Comparison of ENCODE assay signal across 17 mouse cellular contexts in the genomic region with DNA sequence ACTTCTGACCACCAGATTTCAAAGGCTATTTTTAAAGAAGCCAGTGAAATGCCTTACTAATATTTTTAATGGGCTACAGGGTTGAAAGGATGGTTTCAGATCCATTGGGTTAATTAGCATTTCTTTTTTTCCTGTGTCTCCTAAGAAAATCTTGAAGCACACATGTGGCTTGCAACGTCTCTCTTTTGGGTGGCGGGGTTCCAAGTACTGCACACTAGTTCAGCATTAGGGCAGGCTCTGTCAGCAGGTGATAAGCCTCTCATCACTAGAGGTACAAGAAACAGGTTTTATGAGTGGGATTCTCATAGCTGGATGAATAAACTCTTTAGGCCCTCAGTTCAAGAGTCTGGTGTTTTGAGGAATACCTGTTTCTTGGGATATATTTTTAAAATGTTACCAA.
A peak's percentile ranks its signal among the peaks of the same experiment; 100 is the strongest.
DNase-seq lines count a peak whose midpoint lies in the region; ATAC-seq lines count a peak whose summit lies in the region.
"Had no signal": no experiment of that assay in that cellular context is flagged by ENCODE, and none has a peak within 500 bp of the region (broad histone marks: within the 10 kb centered on the region; RNA-seq: fewer than 3 reads in every experiment).

No protein-coding gene starts in this region.

- H3K4me2 ChIP-seq in heart, embryonic 12.5 days, result no peak overlapping the region
- H3K4me2 ChIP-seq in liver, embryonic 13.5 days, result peak overlapping the region; percentile 19
- H3K4me2 ChIP-seq in midbrain, embryonic 13.5 days (replicated peaks), result no peak overlapping the region
- H3K4me2 ChIP-seq: embryonic facial prominence, embryonic 15.5 days; hindbrain, embryonic 15.5 days; intestine, embryonic 15.5 days had no signal

- WGBS in heart, embryonic 12.5 days, result 10% methylated on average over 2 of the region's 2 CpGs
- 16% methylated on average over 2 of the region's 2 CpGs for WGBS in liver, embryonic 13.5 days (ENCODE audit: insufficient replicate concordance)
- WGBS in midbrain, embryonic 13.5 days, result 77% methylated on average over 2 of the region's 2 CpGs

- H3K4me3 ChIP-seq in heart, embryonic 12.5 days, result no peak overlapping the region
- no peak overlapping the region for H3K4me3 ChIP-seq in liver, embryonic 13.5 days (replicated peaks)
- H3K4me3 ChIP-seq in midbrain, embryonic 13.5 days (replicated peaks), result no peak overlapping the region
- H3K4me3 ChIP-seq: embryonic facial prominence, embryonic 15.5 days; hindbrain, embryonic 15.5 days; intestine, embryonic 15.5 days had no signal

- ATAC-seq in heart, embryonic 12.5 days (ENCODE audit: insufficient number of reproducible peaks, low FRiP score), result peak; percentile 36; the same call in 1 of the 2 replicates
- ATAC-seq in liver, embryonic 13.5 days (ENCODE audit: low read depth), result peak; percentile 81
- no peak for ATAC-seq in midbrain, embryonic 13.5 days
- ATAC-seq: activated CD4-positive, CD25-positive, alpha-beta regulatory T cell, adult 4 months; intestine, embryonic 15.5 days had no signal

- peaks cover 54% of the 10 kb centered on the region for H3K4me1 ChIP-seq in heart, embryonic 12.5 days (replicated peaks)
- peaks cover 75% of the 10 kb centered on the region for H3K4me1 ChIP-seq in liver, embryonic 13.5 days (replicated peaks)
- H3K4me1 ChIP-seq in midbrain, embryonic 13.5 days (replicated peaks), result peaks cover 23% of the 10 kb centered on the region

- H3K9me3 ChIP-seq in heart, embryonic 12.5 days (replicated peaks), result no peaks in the 10 kb centered on the region
- H3K9me3 ChIP-seq in liver, embryonic 13.5 days (replicated peaks), result no peaks in the 10 kb centered on the region
- no peaks in the 10 kb centered on the region for H3K9me3 ChIP-seq in midbrain, embryonic 13.5 days
- H3K9me3 ChIP-seq: embryonic facial prominence, embryonic 15.5 days; hindbrain, embryonic 15.5 days; intestine, embryonic 15.5 days had no signal

- H3K27ac ChIP-seq in heart, embryonic 12.5 days (ENCODE audit: poor library complexity, severe bottlenecking), result peak overlapping the region; percentile 67; the same call in 1 of the 2 replicates
- H3K27ac ChIP-seq in liver, embryonic 13.5 days, result peak overlapping the region; percentile 86
- H3K27ac ChIP-seq in midbrain, embryonic 13.5 days, result no peak overlapping the region
- H3K27ac ChIP-seq: embryonic facial prominence, embryonic 15.5 days; hindbrain, embryonic 15.5 days; intestine, embryonic 15.5 days had no signal

- no peak overlapping the region for H3K9ac ChIP-seq in heart, embryonic 12.5 days
- H3K9ac ChIP-seq in liver, embryonic 13.5 days, result peak overlapping the region; percentile 66
- H3K9ac ChIP-seq in midbrain, embryonic 13.5 days (replicated peaks), result no peak overlapping the region
- H3K9ac ChIP-seq: embryonic facial prominence, embryonic 15.5 days; hindbrain, embryonic 15.5 days; intestine, embryonic 15.5 days had no signal

- peak; percentile 28 to 45 for DNase-seq in spleen, postnatal 36 days (ENCODE audit: low spot score in 2 of 2)
- no peak for DNase-seq in spleen, adult 12 weeks (ENCODE audit: low spot score)
- peak; percentile 68 for DNase-seq in liver, embryonic 13.5 days
- no peak for DNase-seq in kidney, postnatal 25 days
- DNase-seq in thymus, postnatal 14 days, result no peak
- DNase-seq: adrenal gland, postnatal 10 days; cerebellum, adult 18-20 months; cerebellum, postnatal 36 days; lung, adult 2 months; right cerebral cortex, postnatal 4 days; thymus, postnatal 25 days had no signal

- H3K27me3 ChIP-seq in heart, embryonic 12.5 days (replicated peaks), result no peaks in the 10 kb centered on the region
- H3K27me3 ChIP-seq in liver, embryonic 13.5 days, result no peaks in the 10 kb centered on the region
- H3K27me3 ChIP-seq in midbrain, embryonic 13.5 days, result 0 out of 2 replicates have a peak, but pooled peaks cover 10% of the 10 kb centered on the region
- H3K27me3 ChIP-seq: embryonic facial prominence, embryonic 15.5 days; intestine, embryonic 15.5 days had no signal

- H3K36me3 ChIP-seq in heart, embryonic 12.5 days, result no peaks in the 10 kb centered on the region
- H3K36me3 ChIP-seq in liver, embryonic 13.5 days, result no peaks in the 10 kb centered on the region
- H3K36me3 ChIP-seq in midbrain, embryonic 13.5 days, result no peaks in the 10 kb centered on the region
- H3K36me3 ChIP-seq: embryonic facial prominence, embryonic 15.5 days; hindbrain, embryonic 15.5 days; intestine, embryonic 15.5 days had no signal

Comparison
In these comparisons a context has a peak if more than half of its experiments do, and no peak if none do; other contexts are left out.
1. DNase-seq: peak in spleen, postnatal 36 days (2 of 2) and liver, embryonic 13.5 days (single experiment); none in spleen, adult 12 weeks (single experiment), kidney, postnatal 25 days (0 of 2) and thymus, postnatal 14 days (single experiment).